Mouse (Mus musculus): Measurements from ENCODE around the gene Pspn.

Pspn gene

DNA sequence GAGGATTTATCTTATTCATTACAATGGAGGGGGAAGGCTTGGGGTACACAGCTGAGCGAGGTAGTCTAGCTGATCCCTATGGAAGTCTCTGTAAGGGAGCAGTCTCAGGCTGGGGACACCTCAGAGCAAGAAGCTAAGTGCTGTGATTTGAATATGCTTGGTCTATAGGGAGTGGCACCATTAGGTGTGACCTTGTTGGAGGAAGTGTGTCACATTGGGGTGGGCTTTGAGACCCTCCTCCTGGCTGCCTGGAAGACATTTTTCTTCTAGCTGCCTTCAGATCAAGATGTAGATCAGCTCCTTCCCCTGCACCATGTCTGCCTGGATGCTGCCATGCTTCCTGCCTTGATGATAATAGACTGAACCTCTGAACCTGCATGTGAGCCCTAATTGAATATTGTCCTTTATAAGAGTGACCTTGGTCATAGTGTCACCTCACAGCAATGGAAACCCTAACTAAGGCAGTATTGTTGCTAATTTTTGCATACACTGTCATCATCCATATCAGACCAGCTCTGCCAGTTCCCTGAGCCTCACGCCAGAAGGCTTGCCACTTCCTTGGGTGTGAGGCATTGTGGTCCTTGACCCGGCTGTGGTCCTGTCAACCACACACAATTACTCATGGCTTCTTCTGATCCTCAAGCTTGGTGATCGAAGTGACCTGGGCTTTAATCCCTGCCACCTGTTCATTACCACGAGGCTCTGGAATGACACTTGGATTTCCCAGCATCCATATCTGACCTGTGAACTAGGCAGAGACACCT, 37.0 kb downstream of the Pspn start:
- no peak for DNase-seq (ENCODE audit: low read depth, low spot score)

DNA sequence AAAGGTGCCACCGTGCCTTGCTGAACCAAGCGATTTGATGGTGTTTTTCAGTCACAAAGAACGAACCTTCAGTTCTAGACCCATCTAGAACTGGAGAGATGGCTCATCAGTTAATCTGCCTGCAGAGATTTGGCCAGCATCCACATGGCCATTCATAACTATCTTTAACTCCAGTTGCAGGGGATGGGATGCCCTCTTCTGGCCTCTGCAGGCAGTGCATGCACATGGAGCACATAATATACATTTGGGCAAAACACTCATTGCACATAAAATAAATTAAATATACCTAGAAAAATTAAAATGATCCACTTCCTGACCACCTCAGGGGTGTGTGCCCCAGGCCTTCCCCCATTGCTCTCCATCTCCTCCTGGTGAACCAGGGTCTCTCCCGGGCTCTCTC, 37.9 kb downstream of the Pspn start:
- no peak for DNase-seq (ENCODE audit: low read depth, low spot score)

DNA sequence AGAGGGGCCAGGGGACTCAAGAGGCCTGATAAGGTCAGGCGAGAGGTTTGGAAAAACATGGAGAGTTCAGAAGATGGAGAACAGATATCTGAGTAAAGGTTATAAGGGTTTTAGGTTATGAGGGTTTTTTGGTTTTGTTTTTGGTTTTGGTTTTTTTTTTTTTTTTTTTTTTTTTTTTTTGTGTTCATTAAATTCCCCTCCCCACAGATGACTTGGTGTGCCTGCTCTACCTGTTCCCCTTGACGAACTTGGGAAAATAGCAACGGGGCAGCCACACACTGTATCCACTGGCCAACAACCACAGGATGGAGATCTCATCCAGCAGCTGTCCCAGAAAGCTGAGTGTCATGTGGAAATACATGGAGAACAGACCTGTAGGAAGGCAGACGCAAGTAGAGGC, 41.2 kb downstream of the Pspn start:
- DNase-seq (ENCODE audit: low read depth, low spot score) = no peak

DNA sequence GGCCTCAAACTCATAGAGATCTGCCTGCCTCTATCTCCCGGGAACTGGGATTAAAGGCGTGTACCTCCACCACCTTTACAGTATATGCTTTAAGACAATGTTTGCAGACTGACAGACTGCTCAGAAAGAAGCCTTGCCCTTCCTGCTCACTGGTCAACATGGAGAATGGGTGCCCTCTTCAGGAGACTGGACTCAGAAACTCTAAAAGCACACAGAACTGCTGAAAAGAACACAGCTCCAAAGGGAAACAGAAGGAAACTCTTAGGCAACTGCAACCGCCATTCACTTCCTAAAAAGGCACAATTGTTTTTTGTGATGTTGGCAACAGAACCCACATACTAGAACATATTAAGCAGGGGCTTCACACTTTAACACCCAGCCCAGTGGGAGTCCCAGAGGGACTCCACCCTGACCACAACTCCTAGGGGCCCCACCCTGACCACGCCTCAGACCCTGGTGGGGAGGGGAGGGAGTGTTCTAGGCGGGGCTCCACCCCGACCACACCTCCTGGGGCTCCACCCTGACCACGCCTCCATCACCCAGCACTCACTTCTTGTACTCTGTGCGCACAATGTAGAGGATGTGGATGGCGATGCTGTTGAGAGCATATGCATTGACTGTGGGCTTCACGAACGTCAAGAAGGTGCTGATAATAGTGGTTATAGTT, 41.9 kb downstream of the Pspn start:
- DNase-seq (ENCODE audit: low read depth, low spot score) = no peak

DNA sequence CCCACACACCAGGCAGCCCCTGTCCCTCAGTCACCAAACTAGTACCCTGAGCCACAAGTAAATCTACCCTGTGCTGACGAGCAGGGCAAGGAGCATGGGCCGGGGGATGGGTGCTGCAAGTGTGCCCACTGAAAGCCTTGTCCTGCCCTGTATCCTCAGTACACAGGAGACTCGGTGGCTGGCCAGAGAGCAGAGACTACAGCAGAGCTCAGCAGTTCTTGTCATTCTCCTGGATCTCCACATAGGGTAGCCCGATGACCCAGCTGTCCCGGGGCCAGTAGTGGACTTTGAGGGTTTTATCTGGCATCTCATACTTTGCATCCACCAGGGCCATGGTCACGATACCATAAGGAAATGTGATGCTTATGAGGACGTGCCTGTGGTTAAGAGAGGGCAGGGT, 44.9 kb downstream of the Pspn start:
- no peak for DNase-seq (ENCODE audit: low read depth, low spot score)

DNA sequence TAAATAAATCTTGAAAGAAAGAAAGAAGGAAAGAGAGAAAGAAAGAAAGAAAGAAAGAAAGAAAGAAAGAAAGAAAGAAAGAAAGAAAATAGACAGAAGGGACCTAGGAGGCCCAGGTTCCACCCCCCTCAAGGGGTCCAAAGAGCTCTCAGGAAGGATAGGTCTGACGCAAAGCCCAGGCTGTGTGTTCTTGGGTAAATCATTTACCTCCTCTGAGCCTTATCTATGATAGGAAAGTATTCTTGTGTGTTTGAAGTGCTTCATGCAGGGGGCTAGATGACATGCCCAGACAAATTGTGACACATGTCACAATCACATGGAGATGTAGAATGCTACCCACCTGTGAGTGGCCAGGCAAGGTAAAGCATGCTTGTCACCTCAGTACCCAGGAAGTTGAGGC, 47.2 kb downstream of the Pspn start:
- DNase-seq (ENCODE audit: low read depth, low spot score) = no peak

DNA sequence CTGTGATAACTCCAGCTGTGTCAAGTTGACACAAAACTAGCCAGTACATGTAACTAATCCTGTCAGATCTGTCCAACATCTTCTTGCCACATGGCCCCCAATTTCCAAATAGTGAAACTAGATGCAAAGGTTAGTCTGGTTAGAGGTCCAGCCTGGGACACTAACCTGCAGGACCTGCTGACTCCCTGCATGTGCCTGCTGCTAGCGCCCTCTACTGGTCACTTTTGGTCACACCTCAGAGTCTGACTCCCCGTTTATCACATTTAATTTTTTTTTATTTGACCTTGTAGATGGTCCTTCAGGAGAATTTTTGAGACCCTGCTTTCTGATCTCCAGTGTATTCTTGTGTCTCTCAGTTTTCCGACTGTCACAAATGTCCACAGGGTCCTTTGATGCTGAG, 48.9 kb downstream of the Pspn start:
- DNase-seq (ENCODE audit: low read depth, low spot score) = no peak

All from telencephalon, adult 2 months (tissue).